Mouse (Mus musculus): Measurements from ENCODE around the gene Lyz2. TPM values are rescaled to one million over a fixed set of nuclear protein-coding genes. Genes with fewer than 3 reads are reported as not detected.
"Not testable (repeated sequence)": the region's sequence is repeated elsewhere in the genome, so short reads cannot be mapped to it uniquely, and the experiment has no call there.

The Lyz2 gene
- total RNA-seq, 2 experiments from 2014 or later: 118 to 132 TPM

GRCm38 (mm10) chr10:117285584-117285983 lies 3.5 kb upstream of the Lyz2 start:
- intact Hi-C loops (cut with DNase I); DNase-seq (ENCODE audit: low spot score): not testable (repeated sequence)

- DNase-seq (ENCODE audit: low spot score): no peak
- intact Hi-C loops (cut with DNase I): no loop called here
Observed at GRCm38 (mm10) chr10:117284578-117285520, 2.7 kb upstream of the Lyz2 start.

DNA sequence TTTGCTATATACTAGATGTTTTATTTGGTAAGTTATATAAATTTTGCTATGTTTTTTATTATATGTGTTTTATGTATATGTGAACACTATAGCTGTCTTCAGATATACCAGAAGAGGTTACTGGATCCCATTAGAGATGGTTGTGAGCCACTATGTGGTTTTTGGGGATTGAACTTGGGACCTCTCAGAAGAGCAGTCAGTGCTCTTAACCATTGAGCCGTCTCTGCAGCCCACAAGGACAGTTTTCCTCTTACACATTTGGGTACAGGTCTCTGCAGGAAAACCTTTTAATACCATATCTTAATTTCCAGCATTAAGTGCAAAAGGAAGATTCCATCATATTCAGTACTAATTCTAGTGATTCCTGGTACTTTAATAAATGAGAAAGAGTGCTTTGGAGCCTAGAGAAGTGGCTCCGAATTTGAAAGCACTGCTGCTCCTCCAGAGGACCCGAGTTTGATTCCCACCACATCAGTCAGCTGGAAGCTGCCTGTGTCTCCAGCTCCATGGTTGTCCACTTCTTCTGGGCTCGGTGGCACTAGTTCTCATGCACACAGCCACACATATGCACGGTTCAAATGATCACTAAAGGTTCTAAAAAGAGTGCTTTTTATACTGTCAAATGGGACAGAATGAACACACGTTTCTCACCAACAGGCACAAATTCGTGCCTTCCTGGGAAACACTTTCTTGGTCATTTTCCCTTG lies 1.9 kb upstream of the Lyz2 start:
- intact Hi-C loops (cut with DNase I): no loop called here
- no peak for DNase-seq (ENCODE audit: low spot score)

GRCm38 (mm10) chr10:117283196-117283595 lies 1.1 kb upstream of the Lyz2 start:
- DNase-seq (ENCODE audit: low spot score); intact Hi-C loops (cut with DNase I): not testable (repeated sequence)

GRCm38 (mm10) chr10:117282551-117282950 lies 430 bp upstream of the Lyz2 start:
- DNase-seq (ENCODE audit: low spot score): no peak
- intact Hi-C loops (cut with DNase I): no loop called here

GRCm38 (mm10) chr10:117281381-117281920 lies 670 bp downstream of the Lyz2 start:
- intact Hi-C loops (cut with DNase I): no loop called here
- DNase-seq (ENCODE audit: low spot score): no peak

- intact Hi-C loops (cut with DNase I): no loop called here
- DNase-seq (ENCODE audit: low spot score): no peak
Observed at GRCm38 (mm10) chr10:117280000-117280399, 2.1 kb downstream of the Lyz2 start.

DNA sequence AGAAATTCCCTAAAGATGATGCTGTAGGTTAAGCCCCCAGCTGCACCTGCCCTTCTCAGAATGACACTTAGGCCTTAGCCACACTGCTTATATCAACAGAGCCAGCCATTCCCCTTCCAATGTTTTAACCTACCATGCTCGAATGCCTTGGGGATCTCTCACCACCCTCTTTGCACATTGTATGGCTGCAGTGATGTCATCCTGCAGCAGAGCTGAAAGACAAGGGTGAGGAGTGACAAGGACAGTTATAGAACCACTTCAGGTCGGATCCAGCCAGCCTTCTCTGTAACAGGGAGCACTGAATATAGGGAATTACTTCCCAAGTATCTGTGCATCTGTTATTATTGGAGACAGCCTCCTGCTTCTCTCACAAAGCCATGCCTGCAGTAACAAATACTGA lies 3.6 kb downstream of the Lyz2 start:
- DNase-seq (ENCODE audit: low spot score); intact Hi-C loops (cut with DNase I): not testable (repeated sequence)

- intact Hi-C loops (cut with DNase I); DNase-seq (ENCODE audit: low spot score): not testable (repeated sequence)
Observed at GRCm38 (mm10) chr10:117277779-117278178, 4.3 kb downstream of the Lyz2 start.

DNA sequence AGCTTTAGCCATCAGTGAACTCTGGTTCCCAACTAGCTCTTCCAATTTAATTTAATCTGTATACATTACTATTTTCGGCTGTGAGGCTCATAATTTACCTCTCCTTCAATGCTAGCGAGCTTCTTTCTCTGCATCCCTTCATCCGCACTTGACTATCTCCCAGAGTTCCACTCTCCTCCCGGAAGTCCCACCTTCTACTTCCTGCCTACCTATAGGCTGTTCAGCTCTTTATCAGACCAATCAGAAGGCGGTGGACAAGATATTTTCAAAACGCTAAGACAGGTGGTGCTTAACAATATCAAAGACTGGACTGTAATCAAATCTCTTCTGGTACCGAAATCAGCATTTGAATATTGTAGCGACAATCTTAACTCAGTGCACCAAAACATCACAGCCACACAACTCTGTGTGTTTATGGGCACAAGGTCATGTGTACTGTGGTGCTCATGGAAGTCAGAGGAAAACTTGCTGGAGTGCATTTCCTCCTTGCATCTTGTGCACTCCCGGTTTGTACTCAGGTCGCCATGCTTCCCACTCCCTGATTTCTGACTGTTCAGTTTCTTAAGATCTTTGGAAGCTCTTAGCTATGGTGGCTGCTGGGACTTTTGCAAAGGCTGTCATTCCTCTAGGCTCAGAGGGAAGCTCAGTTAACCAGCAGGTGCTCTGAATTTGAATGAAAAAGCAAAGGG lies 6.3 kb downstream of the Lyz2 start:
- intact Hi-C loops (cut with DNase I): no loop called here
- no peak for DNase-seq (ENCODE audit: low spot score)

DNA sequence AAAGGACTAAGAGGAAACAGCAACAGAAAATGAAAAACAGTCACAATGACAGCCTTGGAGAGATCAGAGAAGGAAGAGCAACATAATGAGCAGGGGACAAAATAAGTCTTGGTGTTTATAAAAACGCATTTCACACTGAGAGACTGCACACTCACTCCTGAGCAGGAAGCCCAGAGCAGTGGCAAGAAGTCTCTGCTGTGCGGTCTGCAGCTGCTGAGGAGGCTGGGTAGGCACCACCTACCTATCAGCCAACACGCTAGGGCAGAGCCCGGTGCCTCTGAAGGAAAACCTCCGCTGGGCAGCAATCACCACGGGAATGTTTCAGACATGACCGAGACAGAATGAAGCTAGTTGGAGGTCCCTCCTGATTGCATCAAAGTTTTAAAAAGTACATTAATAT lies 7.5 kb downstream of the Lyz2 start:
- DNase-seq (ENCODE audit: low spot score): not testable (repeated sequence)
- intact Hi-C loops (cut with DNase I): loop anchor here (5.0 kb wide), 2 partner anchors 58 to 163 kb away; no protein-coding TSS in a partner anchor

- intact Hi-C loops (cut with DNase I): loop anchor here (5.0 kb wide), 2 partner anchors 60 to 165 kb away; no protein-coding TSS in a partner anchor
- DNase-seq (ENCODE audit: low spot score): no peak
Observed at GRCm38 (mm10) chr10:117272023-117272422, 10.1 kb downstream of the Lyz2 start.

DNA sequence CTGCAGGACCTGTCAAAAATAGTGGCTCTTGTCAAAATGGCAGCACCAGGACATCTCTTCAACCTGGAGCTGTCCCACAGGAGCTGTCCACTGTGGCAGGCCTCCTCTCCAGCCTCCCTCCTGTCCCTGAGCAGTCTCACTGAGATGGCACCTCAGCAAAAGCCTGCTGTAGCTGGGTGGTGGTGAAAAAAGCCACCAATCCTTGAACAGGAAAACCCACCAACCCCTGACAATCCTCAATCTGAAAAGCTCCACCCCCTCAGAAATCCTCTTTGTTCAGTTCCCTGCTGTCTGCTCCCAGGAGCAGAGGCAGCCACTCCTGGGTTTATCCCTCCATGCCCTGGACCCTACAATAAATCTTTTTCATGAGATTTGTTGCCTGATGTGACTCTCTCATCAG lies 22.3 kb downstream of the Lyz2 start:
- DNase-seq (ENCODE audit: low spot score): no peak
- intact Hi-C loops (cut with DNase I): no loop called here

- intact Hi-C loops (cut with DNase I): no loop called here
- no peak for DNase-seq (ENCODE audit: low spot score)
Observed at GRCm38 (mm10) chr10:117238603-117239002, 43.5 kb downstream of the Lyz2 start, which contains the start of gene 9530003J23Rik. TSS of gene 9530003J23Rik (minus strand) at chr10:117238703.

GRCm38 (mm10) chr10:117235866-117236265 lies 46.3 kb downstream of the Lyz2 start:
- DNase-seq (ENCODE audit: low spot score): no peak
- intact Hi-C loops (cut with DNase I): no loop called here

DNA sequence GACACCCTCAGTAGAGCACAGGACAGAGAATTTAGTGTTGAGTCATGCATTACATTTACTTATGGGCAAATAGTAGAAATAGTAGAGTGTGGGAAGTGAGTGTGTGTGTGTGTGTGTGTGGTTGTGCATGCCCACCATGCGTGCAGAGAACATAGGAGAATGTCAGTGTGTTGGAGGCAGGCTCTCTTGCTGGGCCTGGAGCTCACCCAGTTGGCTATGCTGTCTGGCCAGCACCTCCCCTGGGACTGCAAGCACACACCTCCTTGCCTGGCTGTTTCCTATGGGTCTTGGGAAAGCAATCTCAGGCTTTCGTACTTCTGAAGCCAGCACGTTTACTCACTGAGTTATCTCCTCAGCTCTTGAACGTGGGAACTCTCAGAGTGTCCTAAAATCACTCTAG lies 47.3 kb downstream of the Lyz2 start:
- no peak for DNase-seq (ENCODE audit: low spot score)
- intact Hi-C loops (cut with DNase I): no loop called here

DNA sequence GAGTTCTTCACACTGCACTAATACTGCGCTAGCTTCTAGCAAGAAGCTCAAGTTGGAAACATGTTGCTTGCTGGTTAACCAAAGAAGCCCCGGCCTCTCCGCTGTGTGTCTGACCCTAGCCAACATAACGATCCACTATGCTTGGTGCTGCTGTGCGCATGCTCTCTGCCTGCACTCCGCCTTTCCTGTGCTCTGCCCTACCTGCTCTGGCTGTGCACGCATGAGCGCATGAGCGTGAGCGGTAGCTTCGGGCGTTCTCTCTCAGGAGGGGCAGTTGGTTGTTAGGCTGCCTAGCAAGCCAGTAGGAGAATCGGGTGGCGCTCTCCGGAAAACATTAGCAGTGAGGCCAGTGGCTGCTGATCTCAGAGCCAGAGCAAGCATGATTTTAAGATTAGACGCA lies 52.3 kb downstream of the Lyz2 start:
- intact Hi-C loops (cut with DNase I): loop anchor here (10.0 kb wide), 1 partner anchor 275 kb away; the partner anchor contains the start of gene Rab3ip

More for the DNA sequence above, 52.3 kb downstream of the Lyz2 start:
- no peak for DNase-seq (ENCODE audit: low spot score)

Data from heart, postnatal 25 days (tissue).